Mouse (Mus musculus): Measurements from ENCODE around the gene Pxylp1.

Pxylp1 gene

DNA sequence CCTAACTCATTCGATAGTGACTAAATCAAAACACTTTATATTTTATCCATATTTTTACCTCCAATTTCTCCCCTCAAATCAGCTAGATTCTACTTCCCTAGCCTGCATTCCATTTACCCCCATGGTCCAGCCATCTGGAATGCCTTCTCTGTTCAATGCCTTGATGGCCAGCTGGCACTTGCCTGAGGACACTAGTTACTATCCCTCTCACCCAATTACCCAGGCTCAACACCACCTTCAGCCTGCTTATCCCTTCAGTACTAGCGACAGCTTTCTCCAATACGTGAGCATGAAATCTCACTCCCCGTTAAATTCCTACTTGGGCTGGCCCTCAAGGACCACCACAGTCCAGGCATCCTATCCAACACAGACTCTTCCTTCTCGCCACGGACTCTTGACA is 2.2 kb downstream of the Pxylp1 start:
- DNase-seq = no peak

DNA sequence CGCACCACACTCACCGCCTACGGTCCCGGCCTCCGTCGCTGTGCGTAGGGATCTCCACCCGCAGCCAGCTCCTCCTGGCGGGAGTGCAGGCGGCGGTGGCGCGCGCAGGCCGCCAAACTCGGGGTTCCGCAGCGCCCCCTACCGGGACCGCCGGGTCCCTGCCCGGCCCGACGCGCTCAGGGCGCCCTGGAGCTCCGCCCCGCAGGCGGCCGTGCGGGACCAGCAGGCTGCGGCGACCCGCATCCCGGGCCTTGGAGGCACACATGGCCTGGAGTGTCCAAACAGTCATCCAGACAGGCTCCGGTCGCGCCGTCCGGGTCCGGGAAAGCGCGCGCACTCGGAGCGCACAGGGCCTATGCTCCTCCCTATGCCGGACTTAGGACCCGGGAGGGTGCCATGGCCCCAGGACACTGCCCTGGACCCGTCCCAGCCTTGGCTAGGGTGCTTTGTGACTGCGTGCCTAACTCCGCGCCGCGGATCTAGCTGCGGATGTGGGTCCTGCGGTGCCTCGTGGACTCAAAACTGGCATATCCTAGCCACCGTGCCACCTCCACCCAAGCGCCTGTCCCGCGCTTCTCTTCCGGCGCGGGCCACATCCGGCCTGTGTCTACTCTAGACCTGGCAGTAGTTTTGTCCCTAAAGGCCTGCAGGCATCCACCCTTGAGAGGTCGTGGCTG is 3.0 kb downstream of the Pxylp1 start:
- peak; percentile 66 to 76 for DNase-seq

DNA sequence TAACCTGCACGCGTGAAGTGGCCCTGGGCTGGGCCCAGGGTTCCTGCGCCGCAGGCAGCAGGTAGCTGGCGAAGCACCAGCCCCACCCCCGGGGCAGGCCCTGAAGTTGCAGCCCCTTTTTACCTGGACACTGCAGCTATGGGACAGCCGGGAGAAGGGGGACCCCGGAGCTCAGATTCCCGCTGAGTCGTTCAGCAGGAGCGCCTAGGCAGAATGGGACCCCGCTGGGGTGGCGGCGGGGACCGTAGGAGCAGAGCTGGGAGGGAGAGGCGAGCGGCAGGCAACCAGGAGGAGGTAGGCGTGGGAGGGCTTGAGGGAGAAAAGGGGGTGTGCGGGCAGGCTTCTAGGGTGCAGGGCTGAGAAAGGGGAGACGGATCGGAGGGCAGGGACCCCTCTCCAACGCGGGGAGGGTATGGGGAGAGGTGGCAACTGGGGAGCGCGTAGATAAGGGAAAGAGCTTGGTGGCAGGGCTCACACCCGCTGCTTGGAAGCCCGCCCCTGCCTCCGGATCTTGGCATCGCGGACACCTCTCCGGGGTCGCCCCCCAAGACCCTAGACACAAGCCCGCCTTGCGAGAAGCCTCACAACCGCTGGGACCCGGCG is 3.6 kb downstream of the Pxylp1 start:
- peak in 1 of 2 experiments; percentile 36 for DNase-seq

DNA sequence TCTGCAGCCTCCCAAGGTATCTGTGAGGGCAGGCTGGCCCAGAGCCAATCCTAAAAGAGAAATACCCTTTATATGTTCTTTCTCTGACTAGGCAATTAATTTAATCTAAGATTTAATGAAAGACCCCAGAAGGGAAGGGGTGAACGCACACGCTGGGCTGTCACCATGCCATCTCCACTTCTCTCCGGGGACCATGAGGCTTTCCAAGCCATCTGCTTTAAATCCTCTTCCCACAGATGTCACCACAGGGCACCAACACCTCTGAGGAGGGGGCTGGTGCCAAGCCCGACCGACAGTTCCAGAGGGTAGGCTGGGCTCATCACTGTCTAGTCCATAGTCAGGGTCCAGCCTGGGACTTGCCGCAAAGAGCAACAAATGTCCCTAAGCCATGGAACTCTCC is 4.5 kb downstream of the Pxylp1 start:
- no peak for DNase-seq

DNA sequence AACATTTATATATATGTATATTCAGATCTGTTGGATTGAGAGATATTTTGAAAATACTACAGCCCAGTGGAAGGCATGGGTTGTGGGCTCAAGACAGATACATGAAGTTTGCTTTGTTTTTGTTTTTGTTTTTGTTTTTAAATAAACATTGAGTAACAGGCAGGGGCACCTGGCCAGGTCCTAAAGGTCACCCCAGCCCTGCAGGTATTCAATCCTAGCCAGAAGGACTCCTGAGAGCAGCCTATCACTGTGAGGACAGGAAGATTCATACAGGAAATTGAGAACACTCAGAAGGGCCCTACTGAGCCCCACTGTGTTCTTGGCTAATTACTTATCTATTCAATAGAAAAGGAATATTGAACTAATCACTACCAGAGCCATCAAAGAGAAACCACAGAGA is 5.0 kb downstream of the Pxylp1 start:
- DNase-seq = no peak

- DNase-seq = no peak
These were observed 6.7 kb downstream of the Pxylp1 start for GRCm38 (mm10) chr9:96885781-96886180.

- no peak for DNase-seq
These were observed 9.8 kb downstream of the Pxylp1 start for GRCm38 (mm10) chr9:96882496-96883265.

- no peak for DNase-seq
These were observed 10.6 kb downstream of the Pxylp1 start for GRCm38 (mm10) chr9:96881901-96882300.

GRCm38 (mm10) chr9:96879024-96879423 is 13.4 kb downstream of the Pxylp1 start:
- DNase-seq = no peak

GRCm38 (mm10) chr9:96878464-96878863 is 14.0 kb downstream of the Pxylp1 start:
- DNase-seq = no peak

DNA sequence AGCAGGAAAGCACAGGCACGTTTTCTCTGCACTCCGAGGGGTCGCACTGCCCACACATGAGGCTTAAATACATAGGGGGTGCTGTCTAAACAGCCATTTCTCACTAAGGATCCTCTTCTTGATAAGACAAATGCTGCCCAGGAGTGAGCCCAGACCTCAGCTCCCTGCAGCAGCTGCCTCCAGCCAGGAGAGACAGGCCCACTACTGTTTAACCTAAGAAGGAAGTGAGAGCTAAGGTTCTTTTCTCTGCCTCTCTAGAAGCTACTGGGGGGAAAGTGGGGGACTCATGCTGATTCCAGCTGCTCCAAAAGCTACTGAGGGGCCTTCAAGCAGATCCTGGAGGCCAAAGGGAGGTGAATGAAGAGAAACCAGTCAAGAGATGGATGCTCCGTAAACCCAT is 16.8 kb downstream of the Pxylp1 start:
- DNase-seq = no peak

DNA sequence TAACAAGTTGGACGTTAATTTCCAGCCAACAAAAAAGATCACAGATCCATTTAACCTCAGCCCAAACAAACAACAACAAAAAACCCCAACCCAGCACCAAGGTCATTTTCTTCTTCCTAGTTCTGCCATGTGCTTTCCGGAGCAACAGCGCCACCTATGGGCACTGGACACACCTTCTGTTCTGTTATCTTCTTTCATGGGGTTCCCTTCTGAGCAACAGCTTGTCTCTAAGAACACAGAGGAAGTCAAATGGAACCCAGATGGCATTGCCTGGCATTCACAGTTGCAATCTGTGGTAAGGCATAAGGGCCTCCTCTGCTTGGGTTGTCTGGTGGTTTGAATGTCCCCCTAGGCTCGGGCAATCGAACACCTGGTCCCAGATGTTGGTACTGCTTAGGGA is 19.4 kb downstream of the Pxylp1 start:
- no peak for DNase-seq

DNA sequence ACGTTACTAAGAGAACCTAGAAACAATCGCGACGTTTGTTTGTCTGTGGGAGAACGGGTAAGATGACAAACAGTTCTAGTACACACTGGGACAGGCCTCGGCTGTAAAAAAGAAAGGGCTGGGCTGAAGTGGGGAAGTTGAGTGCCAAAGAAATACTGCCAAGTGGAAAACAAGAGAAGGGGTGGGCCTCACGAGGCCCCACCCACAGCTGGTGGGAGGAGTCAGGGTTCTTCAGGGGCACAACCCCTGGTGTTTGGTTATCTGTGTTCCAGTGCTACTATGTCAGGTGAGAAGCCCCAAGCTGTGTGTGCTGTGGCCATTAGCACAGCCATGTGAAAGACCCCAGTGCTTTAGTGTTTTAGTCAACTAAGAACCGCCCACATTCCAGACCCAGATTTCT is 22.4 kb downstream of the Pxylp1 start:
- no peak for DNase-seq

GRCm38 (mm10) chr9:96869542-96869941 is 22.9 kb downstream of the Pxylp1 start:
- DNase-seq = no peak

- DNase-seq = no peak
These were observed 23.9 kb downstream of the Pxylp1 start for GRCm38 (mm10) chr9:96868546-96868945.

GRCm38 (mm10) chr9:96867165-96867564 is 25.3 kb downstream of the Pxylp1 start:
- no peak for DNase-seq

DNA sequence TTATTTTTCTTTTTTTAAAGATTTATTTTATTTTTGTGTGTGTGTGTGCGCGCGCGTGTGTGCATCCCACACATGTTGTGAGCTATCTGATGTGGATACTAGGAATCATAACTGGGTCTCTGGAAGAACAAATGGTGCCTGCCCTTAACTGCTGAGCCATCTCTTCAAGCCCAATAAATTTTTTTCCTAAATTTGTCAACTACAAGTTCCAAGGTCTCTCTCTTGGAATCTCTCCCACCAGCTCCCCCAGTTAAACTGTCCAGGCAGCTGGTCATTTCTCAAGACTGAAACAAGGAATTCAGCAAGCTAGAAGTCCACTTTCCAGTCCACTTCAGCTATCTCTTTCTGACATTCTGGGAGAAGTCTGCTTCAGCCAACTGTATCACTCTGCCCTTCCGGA is 26.3 kb downstream of the Pxylp1 start:
- no peak for DNase-seq

DNA sequence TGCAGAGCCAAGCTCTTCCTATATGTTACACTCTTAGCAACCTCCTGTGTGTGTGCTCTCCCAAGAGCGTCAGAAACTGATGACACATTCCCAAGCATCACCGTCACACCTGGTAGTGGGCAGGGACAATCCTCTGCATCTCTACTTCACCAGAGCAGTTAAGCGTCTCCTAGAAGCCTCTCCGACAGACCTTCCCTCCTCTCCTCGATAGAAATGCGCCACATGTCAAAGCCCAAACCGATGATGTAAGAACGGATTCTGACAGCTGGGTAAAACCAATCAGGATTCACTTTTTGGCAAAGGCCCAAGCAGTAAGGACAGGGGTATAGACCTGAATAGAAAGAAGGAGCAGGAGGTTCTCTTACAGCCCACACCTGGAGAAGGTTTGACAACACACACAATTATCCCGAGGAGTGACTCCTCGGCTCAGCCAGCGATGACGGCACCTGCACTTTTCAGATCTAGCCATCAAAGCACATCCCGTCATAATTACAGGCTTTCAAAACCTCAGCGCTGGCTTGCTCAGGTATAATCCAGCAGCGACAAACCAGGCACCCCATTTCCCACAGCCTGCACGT is 26.9 kb downstream of the Pxylp1 start:
- no peak for DNase-seq

GRCm38 (mm10) chr9:96863539-96863938 is 28.9 kb downstream of the Pxylp1 start:
- DNase-seq = no peak

GRCm38 (mm10) chr9:96862836-96863235 is 29.6 kb downstream of the Pxylp1 start:
- DNase-seq = no peak

DNA sequence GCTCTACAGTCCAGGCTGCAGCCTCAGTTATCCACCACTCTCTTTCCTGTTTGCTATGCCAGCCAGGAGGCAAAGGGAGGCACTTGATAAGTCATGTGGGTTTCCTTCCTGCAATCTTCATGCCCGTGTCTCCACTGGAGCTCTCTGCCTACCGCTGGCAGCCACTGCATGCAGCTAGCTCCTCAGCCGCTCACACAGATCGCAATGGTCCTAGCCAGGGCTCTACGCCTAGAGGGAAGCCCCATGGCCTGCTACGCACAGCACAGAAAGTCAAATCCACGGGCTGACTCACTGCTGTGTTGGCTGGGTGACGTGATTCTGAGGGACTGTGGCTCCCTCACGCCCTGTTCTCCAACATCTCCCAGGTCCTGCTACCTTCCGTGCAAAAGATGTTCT is 31.4 kb downstream of the Pxylp1 start:
- DNase-seq = no peak

DNA sequence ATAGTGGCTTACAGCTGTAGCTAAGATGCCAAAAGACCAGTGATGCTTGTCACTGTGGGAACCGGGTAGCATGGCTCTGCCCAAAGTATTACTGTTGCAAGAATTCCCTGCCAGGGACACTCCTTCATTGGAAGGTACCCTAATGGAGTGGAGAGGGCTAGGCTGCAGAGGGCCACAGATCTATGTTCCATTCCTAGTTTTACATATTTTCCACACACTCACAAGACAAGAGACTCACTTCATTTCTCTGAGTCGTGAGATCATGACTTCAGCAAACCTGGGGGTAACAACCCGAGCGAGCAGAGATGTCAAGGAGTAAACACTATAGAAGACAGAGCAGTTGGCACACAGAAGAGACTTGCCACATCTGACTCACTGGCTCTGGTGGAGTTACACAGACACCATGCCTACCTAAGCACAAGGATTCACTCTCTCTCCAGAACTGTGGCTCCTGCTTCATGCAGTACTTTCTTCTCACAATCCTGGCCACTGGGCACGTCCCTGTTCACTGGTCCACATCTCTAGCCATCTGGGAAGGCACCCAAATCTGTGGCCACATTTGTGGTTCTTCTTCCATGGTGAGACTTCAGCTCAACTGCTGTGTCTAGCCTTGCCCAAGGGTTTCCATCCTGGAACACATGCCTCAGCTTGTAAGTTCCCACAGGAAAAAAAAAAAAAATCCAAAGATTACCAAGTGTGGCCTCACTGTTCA is 31.9 kb downstream of the Pxylp1 start:
- no peak for DNase-seq

GRCm38 (mm10) chr9:96859027-96859426 is 33.4 kb downstream of the Pxylp1 start:
- no peak for DNase-seq

All from thymus, adult 18-20 months (tissue).